Comparison of ENCODE assay signal across 13 mouse cellular contexts in the genomic region with DNA sequence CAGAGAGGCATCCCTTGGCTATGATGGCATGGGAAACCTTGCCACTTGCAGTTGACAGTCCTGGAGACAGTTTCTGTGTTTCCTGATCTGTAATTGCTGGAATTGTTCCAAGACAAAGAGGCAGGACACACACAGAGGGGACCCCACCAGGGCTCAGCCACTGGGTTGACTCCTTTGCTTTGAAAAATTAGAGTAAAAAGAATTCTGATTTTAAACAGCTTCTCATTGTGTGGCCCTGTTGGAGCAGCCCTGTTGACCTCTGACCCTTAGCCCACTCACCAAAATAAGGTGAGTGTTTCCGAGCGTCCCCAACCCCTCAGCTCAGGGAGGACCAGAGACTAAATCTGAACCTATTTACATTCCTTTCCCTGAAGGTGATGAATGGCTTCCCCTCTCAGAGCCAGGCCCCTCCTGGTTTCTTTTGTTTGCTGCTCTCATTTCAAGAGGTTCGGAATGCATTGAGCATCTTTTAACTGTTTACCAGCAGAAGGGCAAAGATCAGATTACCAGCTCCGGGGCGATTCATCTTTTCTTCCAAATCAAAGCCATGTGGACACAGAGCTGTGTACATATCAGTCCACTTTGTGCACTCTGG.
DNase-seq lines count a peak whose midpoint lies in the region; ATAC-seq and TF ChIP-seq lines count a peak whose summit lies in the region.
"Had no signal": no experiment of that assay in that cellular context is flagged by ENCODE, and none has a peak within 500 bp of the region (broad histone marks: within the 10 kb centered on the region; RNA-seq: fewer than 3 reads in every experiment).

No protein-coding gene starts in this region.

- peak; percentile 41 for DNase-seq in forebrain, embryonic 10.5 days (ENCODE audit: extremely low spot score, low spot score)
- DNase-seq in forebrain, postnatal 0 days = no peak
- DNase-seq in kidney, postnatal 0 days (ENCODE audit: low spot score) = peak; percentile 59
- no peak for DNase-seq in kidney, adult 9 months
- DNase-seq in WW6 (ENCODE audit: low read depth, low spot score) = peak; percentile 39
- no peak for DNase-seq in layer of hippocampus, postnatal 14 days (ENCODE audit: low spot score in 2 of 2)
- no peak for DNase-seq in liver
- DNase-seq: cerebellum, postnatal 14 days; gastrocnemius, adult 2 months; kidney, adult 2 months; thymus, adult 2 months had no signal

- 2% methylated on average over 5 of the region's 5 CpGs for WGBS in forebrain, embryonic 10.5 days
- 18% methylated on average over 5 of the region's 5 CpGs for WGBS in forebrain, postnatal 0 days
- WGBS in kidney, postnatal 0 days = 16% methylated on average over 5 of the region's 5 CpGs
- WGBS in intestine, embryonic 16.5 days = 21% methylated on average over 5 of the region's 5 CpGs

- H3K9me3 ChIP-seq in forebrain, embryonic 10.5 days = no peaks in the 10 kb centered on the region
- H3K9me3 ChIP-seq in forebrain, postnatal 0 days (ENCODE audit: low read length) = no peaks in the 10 kb centered on the region
- no peaks in the 10 kb centered on the region for H3K9me3 ChIP-seq in kidney, postnatal 0 days (replicated peaks; ENCODE audit: low read length)
- no peaks in the 10 kb centered on the region for H3K9me3 ChIP-seq in intestine, embryonic 16.5 days (ENCODE audit: control insufficient read depth, low read length)
- H3K9me3 ChIP-seq: G1E had no signal

- H3K27me3 ChIP-seq in forebrain, embryonic 10.5 days (ENCODE audit: poor library complexity, severe bottlenecking) = peaks cover 10% of the 10 kb centered on the region
- no peaks in the 10 kb centered on the region for H3K27me3 ChIP-seq in forebrain, postnatal 0 days (ENCODE audit: insufficient read depth, low read length)
- H3K27me3 ChIP-seq in kidney, postnatal 0 days (ENCODE audit: insufficient read depth, low read length) = no peaks in the 10 kb centered on the region
- no peaks in the 10 kb centered on the region for H3K27me3 ChIP-seq in intestine, embryonic 16.5 days (replicated peaks; ENCODE audit: control insufficient read depth, insufficient read depth, low read length)

- ATAC-seq in forebrain, postnatal 0 days = no peak
- ATAC-seq in kidney, postnatal 0 days (replicated peaks; ENCODE audit: low FRiP score, low read depth) = no peak
- no peak for ATAC-seq in intestine, embryonic 16.5 days

- H3K4me1 ChIP-seq in forebrain, embryonic 10.5 days = peaks cover 10% of the 10 kb centered on the region
- H3K4me1 ChIP-seq in forebrain, postnatal 0 days (ENCODE audit: insufficient read depth) = no peaks in the 10 kb centered on the region
- no peaks in the 10 kb centered on the region for H3K4me1 ChIP-seq in kidney, postnatal 0 days (replicated peaks; ENCODE audit: insufficient read depth, low read length)
- 0 out of 2 replicates have a peak, but pooled peaks cover 5% of the 10 kb centered on the region for H3K4me1 ChIP-seq in intestine, embryonic 16.5 days (ENCODE audit: control insufficient read depth, insufficient read depth, low read length)

- no peak overlapping the region for H3K9ac ChIP-seq in forebrain, postnatal 0 days
- H3K9ac ChIP-seq in kidney, postnatal 0 days (ENCODE audit: low read depth, low read length) = no peak overlapping the region
- H3K9ac ChIP-seq in intestine, embryonic 16.5 days (ENCODE audit: low read depth, low read length) = no peak overlapping the region

- H3K4me3 ChIP-seq in forebrain, embryonic 10.5 days = no peak overlapping the region
- H3K4me3 ChIP-seq in forebrain, postnatal 0 days (ENCODE audit: low read depth, low read length) = no peak overlapping the region
- no peak overlapping the region for H3K4me3 ChIP-seq in kidney, postnatal 0 days (replicated peaks; ENCODE audit: low read depth, low read length)
- no peak overlapping the region for H3K4me3 ChIP-seq in intestine, embryonic 16.5 days (ENCODE audit: low read length)
- H3K4me3 ChIP-seq: gastrocnemius, adult 2 months had no signal

- peak overlapping the region; percentile 4 for H3K27ac ChIP-seq in forebrain, embryonic 10.5 days
- H3K27ac ChIP-seq in forebrain, postnatal 0 days (ENCODE audit: low read depth, low read length) = no peak overlapping the region
- no peak overlapping the region for H3K27ac ChIP-seq in kidney, postnatal 0 days
- H3K27ac ChIP-seq in intestine, embryonic 16.5 days (ENCODE audit: low read length) = peak overlapping the region; percentile 30
- H3K27ac ChIP-seq: gastrocnemius, adult 2 months had no signal

- no peak overlapping the region for H3K4me2 ChIP-seq in forebrain, postnatal 0 days (ENCODE audit: low read depth)
- no peak overlapping the region for H3K4me2 ChIP-seq in kidney, postnatal 0 days (ENCODE audit: low read length)
- H3K4me2 ChIP-seq in intestine, embryonic 16.5 days (ENCODE audit: low read depth, low read length) = no peak overlapping the region

- H3K36me3 ChIP-seq in forebrain, embryonic 10.5 days (replicated peaks) = no peaks in the 10 kb centered on the region
- H3K36me3 ChIP-seq in forebrain, postnatal 0 days (ENCODE audit: insufficient read depth) = no peaks in the 10 kb centered on the region
- H3K36me3 ChIP-seq in kidney, postnatal 0 days (ENCODE audit: insufficient read depth, low read length) = no peaks in the 10 kb centered on the region
- H3K36me3 ChIP-seq in intestine, embryonic 16.5 days (ENCODE audit: control insufficient read depth, insufficient read depth, low read length) = no peaks in the 10 kb centered on the region
- H3K36me3 ChIP-seq: G1E had no signal

- no peak for TF ChIP-seq CTCF in forebrain, postnatal 0 days (IDR thresholded peaks at IDR 0.05; ENCODE audit: low read depth)
- no peak for TF ChIP-seq CTCF in kidney, postnatal 0 days (IDR thresholded peaks at IDR 0.05; ENCODE audit: low read depth)

Comparison
In these comparisons a context has a peak if more than half of its experiments do, and no peak if none do; other contexts are left out.
1. DNase-seq: peak in forebrain, embryonic 10.5 days (single experiment), kidney, postnatal 0 days (single experiment) and WW6 (single experiment); none in forebrain, postnatal 0 days (single experiment), kidney, adult 9 months (single experiment), layer of hippocampus, postnatal 14 days (0 of 2) and liver (single experiment).
2. H3K27ac ChIP-seq: peak in forebrain, embryonic 10.5 days (single experiment) and intestine, embryonic 16.5 days (single experiment); none in forebrain, postnatal 0 days (single experiment) and kidney, postnatal 0 days (single experiment).